Mouse (Mus musculus): ENCODE results near the gene Tmem98. TPM values are rescaled to one million over a fixed set of nuclear protein-coding genes. Genes with fewer than 3 reads are reported as not detected.

Tmem98 gene
- 6.5 and 7.2 TPM in 2 replicates for polyA plus RNA-seq (2015; fragmentation: Nextera tagmentation; extraction: Ambion mirVana)

DNA sequence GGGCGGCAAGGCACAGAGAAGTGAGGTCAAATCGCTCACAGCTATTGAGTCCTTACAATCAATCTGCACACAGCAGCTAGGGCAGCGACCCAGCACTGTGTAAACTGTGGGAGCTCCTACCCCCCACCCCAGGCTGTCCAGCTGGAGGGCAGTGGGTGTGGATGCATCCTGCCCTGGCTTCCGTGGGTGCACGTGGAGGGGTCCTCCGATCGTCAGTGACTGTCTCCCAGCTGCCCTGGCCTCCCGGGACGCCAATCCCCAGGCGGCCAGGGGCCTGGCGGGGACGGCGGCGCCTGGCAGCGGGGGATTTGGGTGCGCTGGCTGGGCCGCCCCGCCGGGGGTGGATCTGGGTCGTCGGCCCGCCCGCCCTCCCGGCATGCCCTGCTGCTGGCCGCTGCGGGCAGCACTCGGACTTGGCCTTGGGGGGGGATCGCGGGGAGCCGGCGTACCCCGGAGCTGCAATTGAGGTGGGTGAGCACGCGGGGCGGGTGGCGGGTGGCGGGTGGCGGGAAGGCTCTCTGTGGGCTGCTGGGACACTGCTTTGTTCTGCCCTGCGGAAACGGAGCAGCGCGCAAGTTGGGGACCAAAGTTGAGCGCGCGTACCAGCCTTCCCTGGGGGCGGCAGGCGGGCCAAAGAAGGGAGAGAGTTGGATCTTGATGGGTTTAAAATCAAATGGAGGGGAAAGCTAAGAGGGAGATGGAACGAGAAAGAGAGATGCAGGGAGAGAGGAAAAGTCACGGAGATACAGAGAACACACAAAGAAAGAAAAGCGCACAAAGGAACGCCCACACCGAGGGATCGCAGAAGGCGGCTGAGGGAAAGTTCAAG lies at the start of gene Tmem98:
Gene Tmem98 (plus strand): TSS at position 183 of the 829 bp plus-strand sequence.
- DNase-seq (ENCODE audit: low spot score): no peak

DNA sequence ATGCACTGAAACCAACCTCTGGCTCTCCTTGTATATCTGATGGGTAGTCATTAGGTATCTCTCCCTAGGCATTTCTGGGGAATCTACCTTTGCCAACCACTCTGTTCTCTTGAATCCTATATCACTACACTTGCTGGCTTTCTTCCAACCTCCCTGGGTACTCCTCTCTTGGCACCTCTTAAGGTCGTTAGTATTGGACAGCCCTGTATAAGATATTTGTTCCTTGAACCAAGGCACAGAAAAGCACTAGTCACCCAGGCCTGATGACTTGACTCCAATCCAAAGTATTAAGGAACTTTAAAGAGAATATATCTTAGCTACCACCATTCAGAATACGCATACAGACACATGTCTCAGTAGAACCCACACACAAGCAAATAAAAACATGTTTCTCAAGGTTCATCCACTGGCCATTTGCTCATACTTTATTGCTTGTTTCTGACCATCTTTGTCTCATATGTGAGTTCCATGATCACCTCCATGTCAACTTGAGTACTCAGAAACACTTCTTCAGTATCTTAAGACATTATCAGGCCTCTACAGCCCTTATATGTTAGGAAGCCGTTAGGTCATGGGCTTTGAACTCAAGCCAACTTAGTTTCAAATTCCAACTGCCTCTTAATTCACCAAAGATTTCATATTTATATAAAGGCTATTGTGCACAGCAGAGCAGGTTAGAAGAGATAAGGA lies 48.5 kb upstream of the Tmem98 start:
- no peak for DNase-seq (ENCODE audit: low spot score)

DNA sequence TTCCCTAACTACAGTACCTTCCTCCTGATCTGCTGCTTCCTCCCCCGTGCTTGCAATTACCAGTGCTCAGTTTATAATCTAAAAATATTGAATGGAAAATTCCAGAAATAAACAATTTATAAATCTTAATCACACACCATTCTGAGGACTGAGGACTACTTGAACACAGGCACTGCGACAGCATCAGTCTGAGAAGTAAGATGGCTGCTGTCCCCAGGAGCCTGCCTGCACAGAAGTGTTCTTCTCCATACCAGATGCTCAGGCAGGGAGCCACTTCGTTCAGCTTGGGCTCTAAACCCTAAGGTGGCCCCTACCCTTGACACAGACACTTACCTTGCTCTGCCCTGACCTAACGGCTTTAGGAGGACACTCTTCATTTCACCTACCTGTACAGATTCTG lies 47.9 kb upstream of the Tmem98 start:
- DNase-seq (ENCODE audit: low spot score): no peak

DNA sequence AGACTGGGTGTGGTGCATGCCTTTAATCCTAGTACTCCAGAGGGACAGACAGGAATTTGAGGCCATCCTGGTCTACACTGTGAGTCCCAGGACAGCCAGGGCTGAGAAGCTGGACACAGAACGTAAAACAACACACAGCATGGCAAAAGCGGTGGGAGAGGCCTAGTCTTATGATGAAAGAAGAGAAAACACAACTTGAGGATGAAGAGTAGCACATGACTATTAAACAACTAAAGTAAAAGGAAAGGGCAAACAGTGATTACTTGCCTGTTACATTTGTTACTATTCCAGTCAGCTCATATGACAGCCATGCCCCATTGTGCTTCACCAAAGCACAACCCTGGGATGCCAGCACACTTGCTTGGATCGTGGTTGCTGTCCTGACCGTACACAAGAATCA lies 43.9 kb upstream of the Tmem98 start:
- no peak for DNase-seq (ENCODE audit: low spot score)

DNA sequence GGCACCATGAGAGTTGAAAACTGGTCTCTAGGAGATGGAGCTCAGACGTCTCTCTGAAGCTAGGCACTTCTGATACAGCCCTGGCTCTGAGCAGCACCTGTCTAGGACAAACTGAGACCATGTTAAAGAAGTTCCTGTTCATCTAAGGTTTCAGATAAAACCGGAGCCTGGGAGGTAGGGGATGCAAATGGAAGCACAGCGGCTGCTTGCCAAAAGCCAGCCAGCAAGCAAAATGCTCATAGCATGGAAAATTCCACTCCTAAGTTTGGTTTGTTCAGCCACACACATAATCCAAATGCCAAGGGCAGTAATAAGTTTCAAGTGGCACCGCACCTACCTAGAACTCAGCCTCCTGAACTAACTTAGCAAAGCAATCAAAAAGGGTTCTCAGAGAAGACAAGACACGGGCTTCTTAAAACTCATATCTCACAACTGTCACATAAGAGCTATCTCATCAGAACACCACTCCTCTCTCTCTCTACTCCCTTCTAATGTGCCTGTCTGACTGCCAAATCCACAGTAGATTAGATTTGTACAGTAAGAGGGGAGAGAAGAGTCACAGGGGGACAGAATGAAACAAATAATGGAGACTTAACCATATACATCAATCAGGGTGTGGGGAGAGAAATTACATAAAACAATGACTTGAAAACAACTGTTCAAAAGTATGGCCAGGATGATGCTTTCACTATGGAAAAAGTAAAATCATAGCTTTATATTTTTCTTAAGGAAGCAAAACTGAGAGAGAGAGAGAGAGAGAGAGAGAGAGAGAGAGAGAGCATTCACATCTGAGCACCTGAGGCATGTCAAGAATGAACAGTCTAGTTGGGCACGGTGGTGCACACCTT lies 43.3 kb upstream of the Tmem98 start:
- DNase-seq (ENCODE audit: low spot score): no peak

DNA sequence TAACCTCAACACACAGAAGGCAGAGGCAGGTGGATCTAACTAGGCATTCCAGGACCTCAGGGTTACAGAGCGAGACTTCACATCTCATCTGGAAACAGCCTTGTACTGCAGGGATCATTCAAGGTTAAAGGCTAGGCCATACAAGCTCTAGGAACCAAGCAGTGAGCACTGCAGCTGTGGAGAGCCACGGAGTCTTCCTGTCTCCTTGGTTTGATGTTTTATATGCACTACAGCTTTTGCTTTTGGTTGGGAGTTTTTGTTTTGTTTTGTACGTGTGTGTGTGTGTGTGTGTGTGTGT lies 42.7 kb upstream of the Tmem98 start:
- DNase-seq (ENCODE audit: low spot score): no peak

DNA sequence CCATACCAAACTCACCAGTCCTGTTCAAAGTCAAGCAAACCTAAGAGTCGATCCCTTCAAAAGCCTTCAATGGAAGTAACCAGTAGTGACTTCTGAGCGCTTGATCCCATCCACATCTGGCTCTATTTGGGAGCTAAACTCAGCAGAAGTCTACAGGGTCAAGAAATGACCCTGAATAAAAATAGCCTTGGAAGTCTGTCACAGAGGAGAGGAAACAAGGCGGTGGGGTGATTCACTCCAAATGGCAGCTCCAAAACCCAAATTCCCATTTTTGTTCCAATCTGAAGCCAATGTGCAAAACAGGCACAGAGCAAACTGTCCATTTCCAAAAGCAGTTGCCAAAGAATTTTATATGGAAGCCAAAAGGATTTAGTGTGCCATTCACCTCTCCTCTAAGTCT lies 38.8 kb upstream of the Tmem98 start:
- no peak for DNase-seq (ENCODE audit: low spot score)

DNA sequence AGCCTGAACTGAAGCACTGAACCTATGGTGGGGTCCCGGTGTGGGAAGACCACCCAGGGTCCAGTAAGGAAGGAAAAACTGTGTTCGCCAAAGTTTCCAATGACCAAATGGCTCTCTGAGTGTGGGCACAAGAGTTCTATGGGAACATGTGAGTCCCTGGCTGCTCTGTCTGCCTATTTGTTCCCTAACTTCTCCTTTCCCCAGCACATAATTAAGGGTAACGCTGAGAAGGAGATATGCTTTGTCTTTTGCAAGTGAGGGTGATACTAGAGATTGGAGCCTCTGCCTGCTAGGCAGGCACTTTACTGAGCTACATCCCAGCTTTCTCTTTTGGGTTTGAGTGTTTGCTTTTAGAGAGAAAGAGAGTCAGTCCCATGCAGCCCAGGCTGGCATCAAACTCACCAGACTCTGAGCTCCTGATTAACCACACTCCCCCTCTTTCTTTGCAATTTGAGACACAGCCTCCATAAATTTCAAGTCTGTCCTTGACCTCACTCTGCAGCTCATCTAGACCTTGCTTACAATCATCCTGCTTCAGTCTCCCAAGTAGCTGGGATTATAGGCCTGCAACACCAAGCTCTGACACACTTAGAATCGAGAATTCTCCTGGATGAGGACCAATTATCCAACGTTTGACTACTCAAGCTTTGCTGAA lies 38.3 kb upstream of the Tmem98 start:
- DNase-seq (ENCODE audit: low spot score): no peak

DNA sequence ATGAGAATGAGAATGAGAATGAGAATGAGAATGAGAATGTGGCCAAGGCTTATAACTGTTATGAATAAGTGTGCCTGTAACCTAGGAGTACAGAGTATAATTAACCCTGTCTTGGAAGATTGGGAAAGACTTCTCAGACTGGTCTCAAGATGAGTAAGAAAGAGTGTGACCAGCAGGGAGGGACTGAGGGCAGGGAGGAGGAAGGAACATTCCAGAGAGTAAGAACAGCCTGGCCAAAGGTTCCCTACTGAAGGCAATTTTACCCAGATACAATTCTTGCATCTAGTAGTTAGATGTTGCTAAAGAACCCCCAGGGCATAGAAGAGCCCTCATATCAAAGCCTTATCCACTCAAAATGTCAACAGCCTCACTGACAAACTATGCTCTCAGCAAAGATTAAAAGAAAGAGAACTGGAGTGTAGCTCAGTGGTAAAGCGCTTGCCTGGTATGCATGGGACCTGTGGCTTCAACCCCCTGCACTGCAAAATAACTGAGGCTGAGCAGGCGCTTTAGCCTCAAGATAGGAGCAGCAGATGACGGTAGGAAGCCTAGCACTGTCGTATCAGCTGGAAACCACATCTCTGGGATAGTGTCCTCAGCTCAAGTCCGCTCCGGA lies 37.3 kb upstream of the Tmem98 start:
- DNase-seq (ENCODE audit: low spot score): no peak

- DNase-seq (ENCODE audit: low spot score): no peak
These were observed 34.4 kb upstream of the Tmem98 start for GRCm38 (mm10) chr11:80775535-80775934.

- no peak for DNase-seq (ENCODE audit: low spot score)
These were observed 32.3 kb upstream of the Tmem98 start for GRCm38 (mm10) chr11:80777708-80778107.

GRCm38 (mm10) chr11:80778157-80778556 lies 31.8 kb upstream of the Tmem98 start:
- DNase-seq (ENCODE audit: low spot score): no peak

DNA sequence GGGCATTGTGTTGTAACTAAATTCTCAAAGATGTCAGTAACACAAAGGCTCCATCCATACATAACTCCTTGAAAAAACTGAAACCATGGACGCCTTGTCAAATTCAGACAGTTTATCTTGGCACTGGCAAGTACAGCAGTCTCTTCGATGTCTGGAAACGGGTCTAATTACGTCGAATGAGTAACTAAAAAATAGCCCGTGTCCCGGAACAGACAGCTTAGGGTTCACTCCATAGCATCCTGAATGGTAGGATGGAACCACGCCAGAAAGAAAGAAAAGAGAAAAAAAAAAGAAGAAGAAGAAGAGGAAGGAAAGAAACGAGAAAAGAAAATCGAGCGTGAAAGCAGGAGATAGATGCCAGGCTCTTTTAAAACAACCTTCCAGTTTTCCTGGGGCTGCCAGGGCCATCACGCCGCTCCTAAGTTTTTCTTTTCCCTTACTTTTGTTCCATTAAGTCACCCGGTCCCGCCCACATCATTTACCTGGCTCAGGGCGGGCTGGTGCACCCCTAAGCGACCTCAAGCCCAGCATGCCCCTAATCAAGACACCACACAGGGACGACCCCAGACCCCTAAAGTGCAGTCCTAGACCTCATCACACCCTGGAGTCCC lies 31.0 kb upstream of the Tmem98 start:
- DNase-seq (ENCODE audit: low spot score): no peak

- peak; percentile 87 for DNase-seq (ENCODE audit: low spot score)
These were observed 30.2 kb upstream of the Tmem98 start, which contains the start of gene Myo1d for GRCm38 (mm10) chr11:80779527-80780344. Gene Myo1d (minus strand): TSS chr11:80780025.

DNA sequence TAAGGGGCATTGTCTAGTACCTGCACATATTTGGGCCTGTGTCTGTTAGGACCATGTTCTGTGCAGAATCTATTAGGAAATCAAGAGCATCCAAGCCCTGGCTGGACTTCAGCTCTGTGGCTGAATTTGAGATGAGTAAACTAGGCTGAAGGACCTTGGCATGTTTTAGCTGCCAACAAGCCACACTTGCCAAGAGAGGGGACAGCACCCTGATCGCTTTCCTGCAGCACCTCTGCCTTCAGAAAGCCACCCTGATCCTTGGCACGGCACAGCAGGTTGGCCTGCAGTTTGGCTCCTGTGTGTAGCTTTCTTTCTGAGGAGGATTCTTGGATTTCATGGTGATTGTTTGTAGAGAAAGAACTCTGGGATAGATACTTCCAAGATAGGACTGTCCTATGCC lies 28.4 kb upstream of the Tmem98 start:
- DNase-seq (ENCODE audit: low spot score): no peak

GRCm38 (mm10) chr11:80783460-80783859 lies 26.5 kb upstream of the Tmem98 start:
- DNase-seq (ENCODE audit: low spot score): no peak

DNA sequence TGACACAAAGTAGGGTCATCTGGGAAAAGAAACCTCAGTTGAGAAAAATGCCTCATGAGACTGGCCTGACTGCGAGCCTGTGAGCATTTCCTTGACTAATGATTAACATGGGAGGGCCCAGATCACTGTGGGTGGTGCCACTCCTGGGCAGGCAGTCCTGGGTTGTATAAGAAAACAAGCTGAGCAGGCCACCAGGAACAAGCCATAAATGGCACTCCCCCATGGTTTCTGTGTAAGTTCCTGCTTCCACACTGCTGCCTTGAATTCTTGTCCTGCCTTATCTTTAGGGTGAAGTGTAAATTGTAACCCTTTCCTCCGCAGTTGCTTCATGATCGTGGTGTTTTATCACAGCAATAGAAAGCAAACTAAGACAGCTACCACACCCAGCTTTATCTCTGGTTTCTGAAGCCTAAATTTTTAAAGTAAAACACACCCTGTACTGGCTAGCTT lies 25.7 kb upstream of the Tmem98 start:
- DNase-seq (ENCODE audit: low spot score): no peak

GRCm38 (mm10) chr11:80785672-80786071 lies 24.3 kb upstream of the Tmem98 start:
- DNase-seq (ENCODE audit: low spot score): no peak

DNA sequence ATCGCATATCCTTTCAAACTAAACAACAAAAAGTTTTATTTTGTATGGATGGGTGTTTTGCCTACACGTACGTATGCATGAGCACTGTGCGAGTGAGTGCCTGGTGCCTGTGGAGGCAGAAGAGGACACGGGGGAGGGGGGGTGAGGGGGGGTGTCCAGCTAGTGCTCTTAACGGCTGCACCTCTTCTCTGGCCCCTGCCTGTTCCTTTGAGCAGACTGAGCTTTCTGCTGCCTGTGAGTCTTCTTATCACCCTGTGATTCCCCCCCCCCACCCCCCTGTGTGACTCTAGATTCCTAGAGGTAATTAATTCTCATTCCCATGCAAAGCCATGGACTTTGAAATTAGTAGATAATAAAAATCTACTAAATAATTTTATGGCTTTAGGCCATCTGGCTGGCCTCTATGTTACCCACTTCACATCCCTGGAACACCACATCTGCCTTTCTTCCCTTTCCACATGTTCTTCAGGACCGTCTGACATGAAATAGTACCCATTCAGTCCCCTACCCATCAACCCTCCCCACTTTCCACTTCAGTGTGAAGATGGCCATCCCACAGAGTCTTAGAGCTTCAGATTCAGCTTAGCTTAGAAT lies 20.2 kb upstream of the Tmem98 start:
- DNase-seq (ENCODE audit: low spot score): no peak
